Mouse (Mus musculus): Measurements from ENCODE around the gene Rps27.
"Not testable (repeated sequence)": the region's sequence is repeated elsewhere in the genome, so short reads cannot be mapped to it uniquely, and the experiment has no call there.

The Rps27 gene

DNA sequence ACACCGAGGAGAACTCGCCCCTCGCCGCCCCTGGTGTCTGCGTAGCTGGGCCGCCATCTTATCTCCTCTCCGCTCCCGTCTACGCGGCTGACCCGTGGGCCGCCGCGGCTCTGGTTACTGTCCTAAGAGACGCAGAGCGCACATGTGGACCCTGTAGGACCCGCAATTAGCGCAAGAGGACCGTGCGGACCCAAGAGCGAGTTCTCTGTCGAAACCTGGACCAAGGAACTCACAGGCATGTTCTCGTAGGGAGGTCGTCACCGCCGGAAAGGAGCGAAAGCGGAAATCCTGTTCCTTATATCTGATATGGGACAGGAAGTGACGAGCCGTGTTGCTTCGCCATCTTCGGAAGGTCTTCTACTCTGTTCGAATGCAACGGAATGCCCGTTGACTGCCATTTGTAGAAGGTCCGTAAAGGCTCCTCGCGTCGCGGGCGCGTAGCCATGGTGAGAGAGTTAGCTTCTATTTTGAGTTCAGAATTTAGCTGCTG, at the start of gene Rps27, which contains the start of gene Rab13:
Gene Rps27 (minus strand): TSS at position 275 of the 490 bp plus-strand sequence.
Gene Rab13 (plus strand): TSS at position 319 of the 490 bp plus-strand sequence.
- peak; percentile 96 for DNase-seq

DNA sequence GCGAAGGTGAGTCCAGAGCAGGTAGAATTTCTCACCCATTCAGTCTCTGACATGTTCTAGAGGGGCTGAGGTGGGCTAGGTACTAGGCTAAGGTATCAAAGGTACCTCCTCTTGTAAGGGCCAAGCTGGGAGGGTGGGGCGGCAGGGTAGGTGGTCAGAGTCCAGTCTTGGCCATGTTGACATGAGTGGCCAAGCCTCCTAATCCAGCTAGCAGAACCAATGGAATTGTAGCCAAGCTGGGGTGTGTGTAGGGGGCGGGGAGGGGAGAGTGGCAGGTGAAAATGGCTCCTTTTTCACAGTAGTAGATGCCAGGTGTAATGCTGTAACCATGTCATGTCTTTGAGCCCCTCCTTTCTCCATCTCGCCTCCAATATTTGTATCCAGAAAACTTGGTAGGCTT, 45.1 kb upstream of the Rps27 start:
- no peak for DNase-seq

DNA sequence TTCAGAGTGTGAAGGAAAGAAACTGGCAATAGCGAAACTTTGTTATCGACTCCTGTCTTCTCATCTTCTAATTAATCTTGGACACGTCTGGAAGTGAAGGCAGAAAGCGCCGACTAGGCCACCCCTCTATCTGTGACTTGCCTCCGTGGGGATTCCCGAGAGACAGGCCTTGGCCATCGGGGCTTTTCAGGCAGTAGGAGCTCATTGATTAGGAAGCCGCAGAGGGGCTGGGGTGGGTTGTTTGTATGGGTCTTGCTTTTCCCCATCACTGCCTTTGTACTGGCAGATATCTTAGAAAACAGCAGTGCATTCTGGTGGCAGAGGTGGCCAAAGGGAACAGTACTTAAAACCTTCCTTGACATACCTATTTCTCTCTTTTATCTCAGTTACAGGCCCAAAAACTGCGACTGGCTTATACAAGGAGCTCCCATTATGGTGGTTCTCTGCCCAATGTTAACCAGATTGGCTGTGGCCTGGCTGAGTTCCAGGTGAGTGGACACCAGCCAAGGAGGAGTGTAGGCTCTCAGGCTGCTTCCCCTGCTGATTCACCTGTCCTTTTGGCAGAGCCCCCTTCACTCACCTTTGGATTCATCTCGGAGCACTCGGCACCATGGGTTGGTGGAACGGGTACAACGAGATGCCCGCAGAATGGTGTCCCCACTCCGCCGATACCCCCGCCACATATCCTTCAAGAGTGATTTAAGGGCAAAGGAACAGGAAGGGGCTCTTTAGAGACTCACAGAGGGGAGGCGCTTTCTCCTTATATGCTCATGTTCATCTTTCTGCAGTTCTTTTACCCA, 43.5 kb upstream of the Rps27 start:
- no peak for DNase-seq

DNA sequence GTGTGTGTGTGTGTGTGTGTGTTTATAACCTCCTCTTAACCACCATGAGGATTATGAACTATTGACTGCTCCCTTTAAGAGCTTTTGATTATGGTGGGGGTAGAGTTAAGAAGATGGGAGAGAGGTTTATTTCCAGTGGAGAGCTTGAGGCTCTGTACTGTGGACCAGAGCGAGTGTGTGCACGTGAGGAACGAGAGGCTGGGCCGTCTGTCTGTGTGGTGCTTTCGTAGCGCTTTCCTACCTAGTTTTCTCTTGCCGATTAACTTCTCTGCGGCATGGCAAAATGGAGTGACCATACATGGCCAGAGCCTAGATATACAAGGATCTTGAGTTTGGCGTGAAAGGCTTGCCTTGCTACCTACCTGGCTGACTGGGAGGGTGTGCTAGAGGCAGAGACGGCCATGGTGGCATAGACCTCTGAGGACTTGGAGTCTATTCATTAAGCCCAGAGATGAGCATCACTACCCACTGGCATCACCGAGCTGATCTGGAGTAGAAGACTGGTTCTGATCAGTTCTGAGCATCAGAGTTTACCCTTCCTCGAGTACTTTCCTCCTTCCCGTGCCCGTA, 42.4 kb upstream of the Rps27 start:
- no peak for DNase-seq

DNA sequence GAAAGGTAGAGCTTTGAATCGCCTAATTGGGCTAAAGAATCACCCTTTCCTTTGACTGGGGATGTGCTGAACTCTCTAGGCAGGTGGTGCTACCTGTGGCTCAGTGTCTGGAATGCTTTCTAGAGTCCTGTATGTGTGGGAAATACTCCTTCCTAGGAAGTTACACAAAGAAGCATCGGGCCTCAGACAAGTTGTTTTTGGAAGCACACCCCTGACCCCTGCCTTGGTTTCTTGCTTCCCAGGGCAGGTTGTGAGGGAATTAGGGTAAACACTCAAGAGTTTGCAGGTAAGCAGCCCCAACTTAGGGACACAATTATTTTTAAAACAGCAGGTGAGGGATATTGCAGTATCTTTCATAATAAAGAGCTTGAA, 41.7 kb upstream of the Rps27 start:
- no peak for DNase-seq

DNA sequence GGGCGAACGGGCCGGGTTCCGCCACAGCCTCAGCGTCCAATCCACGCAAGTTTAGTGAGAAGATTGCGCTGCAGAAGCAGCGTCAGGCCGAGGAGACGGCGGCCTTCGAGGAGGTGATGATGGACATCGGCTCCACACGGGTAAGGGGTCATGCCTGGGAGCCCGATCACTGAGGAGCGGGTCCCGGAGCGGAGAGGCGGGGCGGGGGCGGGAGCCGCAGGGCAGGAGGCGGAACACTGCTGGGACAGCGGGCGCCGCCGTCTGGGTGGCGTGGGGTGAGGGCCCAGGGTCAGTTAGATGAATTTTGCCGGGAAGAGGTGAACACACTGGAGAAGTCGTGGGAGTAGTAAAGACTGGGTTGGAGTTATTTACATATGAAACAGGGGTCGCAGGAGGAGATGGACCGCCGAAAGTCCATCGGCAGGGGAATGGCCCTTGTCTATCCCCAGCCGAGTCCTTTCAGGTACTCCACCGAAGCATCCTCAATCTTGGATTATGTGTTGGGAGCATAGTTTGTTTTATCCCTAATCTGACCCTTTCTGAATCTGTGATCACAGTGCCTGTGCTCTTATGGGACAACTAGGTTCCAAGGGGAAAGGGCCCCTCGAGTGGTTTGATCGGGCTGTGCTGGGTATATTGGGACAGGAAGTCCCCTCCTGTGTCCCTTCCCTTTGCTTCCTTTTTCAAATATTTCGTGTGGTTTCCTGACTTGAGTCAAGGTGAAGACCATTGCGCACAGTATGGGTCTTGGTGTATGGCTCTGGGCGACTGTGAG, 41.2 kb upstream of the Rps27 start:
- peak; percentile 7 for DNase-seq

DNA sequence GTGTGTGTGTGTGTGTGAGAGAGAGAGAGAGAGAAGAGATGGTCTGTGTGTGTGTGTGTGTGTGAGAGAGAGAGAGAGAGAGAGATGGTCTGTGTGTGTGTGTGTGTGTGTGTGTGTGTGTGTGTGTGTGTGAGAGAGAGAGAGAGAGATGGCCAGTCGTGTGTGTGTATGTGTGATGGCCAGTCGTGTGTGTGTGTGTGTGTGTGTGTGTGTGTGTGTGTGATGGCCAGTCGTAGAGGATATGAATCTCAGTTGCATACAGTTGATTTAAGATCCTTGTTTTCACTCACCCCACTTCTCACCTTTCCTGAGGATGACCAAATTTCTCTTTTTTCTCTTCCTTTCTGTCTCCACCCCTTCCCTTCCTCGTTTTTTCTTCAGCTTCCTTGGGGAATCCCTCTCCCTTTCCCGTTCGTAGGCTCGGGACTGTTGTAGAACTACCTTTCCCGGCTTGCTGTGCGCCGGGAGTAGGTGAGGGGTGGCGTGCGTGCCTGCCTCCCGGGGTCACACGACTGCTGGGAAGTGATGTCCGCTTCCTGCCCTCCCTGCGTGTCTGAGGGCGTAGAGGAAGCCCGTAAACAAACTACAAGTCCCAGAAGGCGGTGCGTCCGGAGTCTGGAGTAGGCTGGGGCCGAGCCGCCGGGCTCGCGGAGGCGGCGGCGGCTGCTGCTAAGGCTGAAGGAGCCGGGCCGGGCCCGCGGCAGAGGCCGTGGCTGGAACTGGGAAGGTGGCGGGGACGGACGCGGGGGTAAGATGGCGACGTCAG, 40.4 kb upstream of the Rps27 start, which contains the start of gene Crtc2:
Gene Crtc2 (plus strand): TSS at position 511 of the 766 bp plus-strand sequence.
- peak; percentile 99 for DNase-seq

DNA sequence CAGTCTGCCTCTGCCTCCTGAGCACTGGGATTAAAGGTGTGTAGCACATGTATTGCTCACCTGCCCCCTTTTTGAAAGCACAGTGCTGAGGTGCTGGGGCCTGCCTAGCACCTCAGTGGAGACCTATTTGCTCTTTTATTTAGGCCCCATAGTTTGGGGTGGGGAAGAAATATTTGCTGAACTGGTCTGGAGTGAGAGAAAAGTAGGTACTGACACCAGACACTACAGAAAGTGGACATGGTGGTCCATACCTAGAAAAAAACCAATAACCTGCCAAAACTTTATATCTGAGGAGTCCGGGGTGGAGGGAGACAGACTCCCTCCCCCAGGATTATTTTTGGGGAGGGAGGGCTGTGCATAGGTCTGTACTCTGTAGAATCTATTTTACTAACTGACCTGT, 39.7 kb upstream of the Rps27 start:
- not testable (repeated sequence) for DNase-seq

DNA sequence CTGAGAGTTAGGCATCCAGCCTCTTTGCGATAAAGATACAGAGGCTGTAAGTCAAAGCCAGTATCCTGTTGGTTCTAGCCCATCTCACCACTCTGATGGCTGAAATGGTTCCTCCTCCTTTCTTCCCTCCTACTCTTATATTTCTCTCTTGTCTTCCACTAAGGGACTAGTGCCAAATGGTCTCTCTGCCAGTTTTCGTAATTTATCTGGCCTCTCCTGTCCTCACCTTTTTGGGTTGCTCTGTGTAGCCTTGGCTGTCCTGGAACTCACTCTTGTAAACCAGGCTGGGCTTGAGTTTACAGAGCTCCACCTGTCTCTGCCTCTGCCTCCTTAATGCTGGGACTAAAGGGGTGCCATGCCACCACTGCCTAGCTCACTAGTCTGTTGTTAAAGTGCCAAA, 39.2 kb upstream of the Rps27 start:
- DNase-seq, result not testable (repeated sequence)

DNA sequence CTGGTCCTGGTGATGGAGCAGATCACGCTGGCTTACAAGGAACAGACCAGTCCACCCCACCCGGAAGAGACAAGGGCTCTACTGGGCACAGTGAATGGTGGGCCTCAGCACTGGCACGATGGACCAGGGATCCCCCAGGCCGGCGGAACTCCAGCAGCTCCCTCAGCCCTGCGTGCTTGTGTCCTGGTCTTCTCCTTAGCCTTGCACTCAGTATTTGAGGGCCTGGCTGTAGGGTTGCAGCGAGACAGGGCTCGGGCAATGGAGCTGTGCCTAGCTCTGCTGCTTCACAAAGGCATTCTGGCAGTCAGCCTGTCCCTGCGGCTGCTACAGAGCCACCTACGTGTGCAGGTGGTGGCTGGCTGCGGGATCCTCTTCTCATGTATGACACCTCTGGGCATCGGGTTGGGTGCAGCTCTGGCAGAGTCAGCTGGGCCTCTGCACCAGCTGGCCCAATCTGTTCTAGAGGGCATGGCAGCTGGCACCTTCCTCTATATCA, 38.3 kb upstream of the Rps27 start:
- not testable (repeated sequence) for DNase-seq

DNA sequence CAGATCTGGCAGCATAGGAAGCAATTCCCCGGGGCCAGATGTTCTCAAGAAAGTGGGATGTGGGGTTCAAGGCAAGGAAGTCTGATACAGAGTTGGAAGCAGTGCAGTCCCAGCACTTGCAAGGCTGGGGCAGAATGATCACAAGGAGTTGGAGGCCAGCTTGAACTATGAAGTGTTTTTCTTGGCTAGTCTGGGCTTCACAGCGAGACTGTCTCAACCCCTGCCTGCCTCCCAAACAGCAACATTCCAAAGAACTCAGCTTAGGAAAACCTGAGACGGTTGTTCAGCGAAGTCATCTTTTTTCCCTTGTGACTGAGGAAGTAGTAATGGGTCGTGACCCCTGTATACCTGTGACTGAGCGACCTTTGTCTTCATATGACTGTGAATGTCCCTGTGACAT, 37.3 kb upstream of the Rps27 start:
- no peak for DNase-seq

DNA sequence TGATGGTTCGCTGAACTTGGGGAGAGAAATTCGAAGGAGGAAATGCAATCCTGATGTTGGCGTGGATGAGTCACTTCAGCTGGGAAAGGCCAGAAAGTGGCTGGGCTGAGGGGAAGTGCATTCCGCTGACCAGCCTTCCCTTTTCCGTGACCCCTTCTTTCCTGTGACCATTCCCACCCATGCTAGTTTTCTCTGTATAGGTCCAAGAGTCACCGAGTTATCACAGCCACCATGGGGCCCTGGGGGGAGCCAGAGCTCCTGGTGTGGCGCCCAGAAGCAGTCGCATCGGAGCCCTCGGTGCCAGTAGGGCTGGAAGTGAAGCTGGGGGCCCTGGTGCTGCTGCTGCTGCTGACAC, 35.3 kb upstream of the Rps27 start:
- DNase-seq, result peak; percentile 53

DNA sequence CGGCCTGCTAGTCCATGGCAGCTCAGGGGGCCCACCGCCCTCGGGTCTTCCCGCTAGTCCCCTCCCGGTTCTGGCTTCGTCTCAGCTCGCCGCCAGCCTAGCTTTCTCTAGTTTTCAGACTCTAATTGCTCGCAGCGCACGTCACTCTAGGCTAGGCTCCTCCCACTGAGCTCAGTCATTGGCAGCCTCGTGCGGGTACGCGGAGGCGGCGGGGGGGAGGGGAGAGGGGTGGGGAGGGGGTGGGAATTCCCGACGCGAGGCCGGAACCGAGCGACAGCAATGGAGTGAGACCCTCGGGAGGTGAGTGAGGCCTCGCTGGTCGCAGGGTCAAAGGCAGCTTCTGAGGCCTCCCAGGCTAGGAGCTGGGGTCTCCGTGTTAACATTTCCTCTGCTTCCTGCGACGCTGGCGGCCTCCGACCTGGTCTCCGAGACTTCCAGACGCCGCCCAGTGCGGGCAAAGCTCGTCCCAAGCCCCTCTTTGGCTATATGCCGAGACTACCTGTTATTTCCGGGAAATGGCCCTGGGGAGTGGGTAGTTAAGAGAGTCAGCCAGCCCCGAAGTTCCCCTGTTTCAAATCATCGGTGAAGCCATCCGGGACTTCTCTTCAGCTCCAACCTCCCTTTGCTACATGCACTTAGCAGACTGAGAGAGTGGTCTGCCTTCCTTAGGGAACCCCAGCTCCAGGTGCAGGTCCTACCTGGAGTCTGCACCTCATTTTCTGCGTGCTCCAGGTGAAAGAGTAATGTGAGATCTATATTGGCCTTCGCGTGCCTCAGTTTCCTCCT, 34.7 kb upstream of the Rps27 start, which contains the start of gene Slc39a1:
Gene Slc39a1 (plus strand): TSS at position 213 of the 786 bp plus-strand sequence.
- peak; percentile 99 for DNase-seq

DNA sequence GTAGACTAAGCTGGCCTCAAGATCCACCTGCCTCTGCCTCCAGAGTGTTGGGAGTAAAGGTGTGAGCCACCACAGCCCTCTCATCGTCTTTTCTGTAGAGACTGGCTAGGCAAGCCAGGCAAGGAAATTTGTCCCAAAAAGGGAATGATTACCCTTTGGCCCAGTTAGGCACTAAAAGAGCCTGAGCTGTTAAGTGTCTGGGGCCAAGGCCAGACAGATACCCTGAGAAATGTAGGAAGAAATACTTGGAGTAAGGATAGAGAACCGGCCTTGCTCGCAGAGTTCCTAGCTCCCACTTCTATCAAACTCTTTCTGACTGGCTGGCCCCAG, 34.1 kb upstream of the Rps27 start:
- no peak for DNase-seq

DNA sequence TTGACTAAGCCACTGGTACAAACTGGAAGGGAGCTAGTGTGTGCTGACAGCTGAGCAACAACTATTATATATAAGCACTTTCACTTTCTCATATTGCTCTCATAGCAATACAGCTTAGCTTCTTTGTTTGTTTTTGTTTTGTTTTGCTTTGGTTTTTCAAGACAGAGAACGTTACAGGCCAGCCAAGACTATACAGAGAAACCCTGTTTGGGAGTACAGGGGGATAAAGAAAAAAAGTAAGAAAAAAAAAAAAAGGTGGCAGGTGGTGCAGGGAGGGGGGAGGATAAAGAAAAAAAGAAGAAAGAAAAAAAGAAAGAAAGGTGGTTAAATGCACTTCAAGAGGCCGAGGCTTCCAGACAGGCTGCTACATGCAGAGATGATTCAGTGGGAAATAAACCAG, 32.0 kb upstream of the Rps27 start:
- DNase-seq, result no peak

DNA sequence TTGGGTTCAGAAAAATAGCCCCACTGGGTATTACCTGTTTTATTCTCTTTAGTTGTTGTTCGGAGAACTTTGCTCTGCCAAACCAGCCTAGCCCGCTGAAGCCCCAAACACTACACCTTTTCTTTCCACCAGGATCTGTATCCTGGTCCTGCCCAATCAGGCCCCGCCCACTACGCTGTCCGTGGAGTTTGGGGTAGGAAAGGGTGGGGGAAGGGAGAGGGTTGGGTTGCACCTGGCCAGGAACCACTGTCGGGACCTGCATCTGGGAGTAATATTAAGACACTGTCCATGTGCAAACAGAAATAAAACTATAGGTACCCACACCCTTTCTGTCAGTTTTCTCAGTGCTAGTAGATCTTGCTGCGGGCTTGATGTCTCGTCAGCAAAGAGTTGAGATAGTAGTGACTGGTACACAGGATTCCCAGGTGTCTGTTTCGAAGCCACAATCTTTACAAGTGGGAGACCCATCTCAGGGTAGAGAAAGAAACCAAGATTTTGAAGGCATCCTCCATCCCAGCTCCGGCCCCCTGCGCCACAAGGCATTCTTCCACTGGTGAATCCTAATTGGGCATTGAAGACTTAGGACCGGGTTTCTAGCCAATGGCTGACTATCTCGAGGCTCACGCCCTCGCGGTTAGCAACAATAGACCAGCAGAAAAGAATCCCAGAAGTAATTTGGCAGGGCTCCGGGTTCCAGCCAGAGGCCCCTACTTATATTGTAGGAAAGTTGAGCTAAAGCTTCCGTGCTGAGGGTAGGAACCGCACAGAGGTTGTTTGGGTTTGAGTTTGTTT, 29.7 kb upstream of the Rps27 start, which contains the start of gene Creb3l4:
Gene Creb3l4 (minus strand): TSS at position 529 of the 792 bp plus-strand sequence.
- peak; percentile 75 for DNase-seq

DNA sequence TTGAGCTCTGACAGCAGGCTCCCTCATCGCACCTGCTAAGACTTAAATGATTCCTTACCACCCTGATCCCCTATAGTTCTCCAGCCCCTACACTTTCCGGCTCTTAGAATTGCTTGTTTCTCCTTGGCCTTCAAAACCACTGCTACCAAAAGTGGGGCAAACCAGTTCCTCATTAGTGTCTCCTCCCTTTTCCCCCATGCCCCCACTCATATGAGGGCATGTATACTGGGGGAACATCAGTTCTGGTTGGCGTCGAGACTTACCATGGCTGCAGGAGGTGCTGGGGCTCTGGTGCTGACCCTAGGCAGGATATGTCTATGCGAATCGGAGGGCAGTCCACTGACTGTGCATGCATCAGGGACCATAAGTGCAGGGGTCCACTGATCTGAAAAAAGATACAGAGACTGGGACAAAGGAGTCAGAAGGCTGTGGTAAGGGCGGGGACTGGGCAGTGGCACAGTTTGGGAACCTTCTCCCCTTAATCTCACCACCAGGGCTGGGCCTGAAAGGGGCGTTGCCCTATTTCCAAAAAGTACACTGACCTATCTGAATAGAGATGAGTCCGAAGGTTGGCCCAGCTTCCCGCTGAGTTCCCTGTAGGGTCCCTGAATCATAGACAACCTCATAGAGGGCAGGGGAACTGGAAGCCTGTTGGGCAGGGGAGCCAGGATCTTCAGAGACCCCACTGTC, 28.4 kb upstream of the Rps27 start:
- DNase-seq, result no peak

DNA sequence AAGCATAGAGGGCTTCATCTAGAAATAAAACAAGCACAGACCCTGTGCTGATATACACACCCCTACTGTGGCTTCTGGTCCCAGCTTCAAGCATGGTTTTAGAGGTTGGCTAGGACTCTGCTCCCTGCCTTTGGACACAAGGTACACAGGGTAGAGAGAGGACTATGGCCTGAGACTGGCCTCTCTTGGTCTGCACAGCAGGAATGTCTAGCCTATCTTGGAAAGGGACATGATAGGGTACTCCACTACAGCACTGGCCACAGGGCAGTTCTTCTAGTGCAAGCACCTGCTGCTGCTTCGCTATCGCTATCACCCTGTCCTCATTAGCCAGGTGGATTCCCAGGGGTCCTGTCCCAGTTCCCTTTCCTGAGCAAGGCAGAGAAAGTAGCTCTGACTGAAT, 27.8 kb upstream of the Rps27 start:
- DNase-seq, result no peak

DNA sequence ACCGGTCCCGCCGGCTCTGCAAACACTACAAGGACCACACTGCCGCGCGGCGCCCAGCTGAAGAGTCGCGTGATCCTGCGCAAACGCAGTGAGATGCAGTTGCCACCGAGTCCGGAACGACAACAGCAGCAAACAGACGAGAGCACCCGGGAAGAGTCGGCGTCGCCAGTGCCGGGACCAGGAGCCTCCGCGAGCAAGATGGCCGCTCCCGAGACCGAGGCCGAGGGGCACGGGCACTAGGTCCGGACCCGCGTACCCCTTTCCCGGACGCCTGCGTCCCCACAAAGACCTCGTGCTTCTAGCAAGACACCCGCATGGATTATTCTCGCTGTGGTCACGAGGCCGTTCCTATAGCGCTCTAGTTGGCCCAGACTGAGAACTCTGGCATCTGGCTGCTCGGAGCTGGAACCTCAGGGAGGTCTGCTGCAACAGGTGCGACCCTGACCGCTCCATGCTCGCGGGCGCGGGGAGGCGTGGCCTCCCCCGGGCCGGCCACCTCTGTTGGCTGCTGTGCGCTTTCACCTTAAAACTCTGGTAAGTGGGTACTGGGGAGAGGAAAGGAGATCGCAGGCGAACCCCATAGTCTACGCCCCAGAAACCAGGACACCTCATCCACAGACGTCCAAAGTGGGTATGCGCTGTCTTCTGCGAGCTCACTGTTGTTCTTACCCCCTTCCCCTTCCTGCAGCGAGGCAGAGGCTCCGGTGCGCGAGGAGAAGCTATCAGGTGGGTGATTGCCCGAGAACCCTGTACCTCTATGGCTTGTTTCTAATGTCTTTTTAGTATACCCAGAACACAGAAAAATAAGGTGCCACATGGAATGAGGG, 18.3 kb upstream of the Rps27 start, which contains the start of gene Jtb:
Gene Jtb (plus strand): TSS at position 91 of the 827 bp plus-strand sequence.
- peak; percentile 98 for DNase-seq
